17 mouse cellular contexts compared by ENCODE assay signal in the genomic region with DNA sequence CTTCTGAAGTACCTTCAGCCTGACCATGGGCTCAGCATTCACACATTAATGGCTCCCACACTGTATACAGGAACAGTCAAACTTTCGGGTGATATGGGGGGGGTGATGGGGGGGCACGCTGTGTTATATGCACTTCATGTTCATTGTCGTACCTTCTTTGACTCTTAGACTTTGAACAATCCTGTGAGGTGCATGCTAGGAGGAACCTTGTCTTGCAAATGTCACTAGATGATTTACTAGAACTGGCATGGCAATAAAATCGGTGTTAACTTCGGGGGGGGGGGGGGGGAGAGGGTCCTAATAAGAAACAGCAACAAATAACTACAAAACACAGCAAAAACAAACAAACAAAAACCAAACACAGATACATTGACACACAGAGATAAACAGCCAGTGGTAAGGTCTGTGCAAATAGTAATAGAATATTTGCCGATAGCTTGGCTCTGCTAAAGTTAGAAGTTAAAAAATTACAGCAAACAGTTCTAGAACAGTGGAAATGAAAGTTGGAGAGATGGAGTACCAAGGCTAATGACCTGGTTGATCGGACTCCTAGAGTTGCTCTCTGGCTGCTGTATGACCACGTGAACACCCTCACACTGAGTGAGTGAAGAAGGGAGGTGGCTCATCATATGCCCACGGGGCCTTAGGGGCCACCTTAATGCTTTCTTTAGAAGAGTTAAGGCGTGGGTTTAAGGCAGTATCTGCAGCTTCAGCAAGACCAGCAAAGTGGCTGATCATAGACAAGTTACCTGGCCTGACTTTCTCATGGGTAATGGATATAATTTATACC. TPM values are rescaled to one million over a fixed set of nuclear protein-coding genes. Genes with fewer than 3 reads are reported as not detected.
DNase-seq lines count a peak whose midpoint lies in the region; ATAC-seq and TF ChIP-seq lines count a peak whose summit lies in the region.
"Had no signal": no experiment of that assay in that cellular context is flagged by ENCODE, and none has a peak within 500 bp of the region (broad histone marks: within the 10 kb centered on the region; RNA-seq: fewer than 3 reads in every experiment).

No protein-coding gene starts in this region.

- DNase-seq in liver, adult 2 months (ENCODE audit: extremely low read depth, low read depth, low spot score): peak; percentile 99
- no peak for DNase-seq in liver, embryonic 11.5 days (ENCODE audit: low spot score)
- DNase-seq in kidney, postnatal 14 days: peak; percentile 18
- DNase-seq in right cerebral cortex, adult 18-20 months: no peak
- DNase-seq in embryo, embryonic 11 days: no peak
- DNase-seq: cerebellum, postnatal 10 days; heart, adult 2 months had no signal

- no peaks in the 10 kb centered on the region for H3K9me3 ChIP-seq in intestine, embryonic 16.5 days (ENCODE audit: control insufficient read depth, low read length)
- H3K9me3 ChIP-seq in intestine, postnatal 0 days (ENCODE audit: control insufficient read depth): no peaks in the 10 kb centered on the region
- no peaks in the 10 kb centered on the region for H3K9me3 ChIP-seq in liver, embryonic 11.5 days (ENCODE audit: control insufficient read depth, low read length)
- H3K9me3 ChIP-seq: embryonic facial prominence, embryonic 15.5 days; forebrain, embryonic 10.5 days; hindbrain, embryonic 10.5 days had no signal

- peaks cover under 1% of the 10 kb centered on the region; the same call in 1 of the 2 replicates for H3K4me1 ChIP-seq in intestine, embryonic 16.5 days (ENCODE audit: control insufficient read depth, insufficient read depth, low read length)
- no peaks in the 10 kb centered on the region for H3K4me1 ChIP-seq in intestine, postnatal 0 days (replicated peaks; ENCODE audit: control insufficient read depth, insufficient read depth, low read length)
- peaks cover 14% of the 10 kb centered on the region for H3K4me1 ChIP-seq in liver, adult 2 months (ENCODE audit: control insufficient read depth, insufficient read depth, low read length)
- H3K4me1 ChIP-seq in liver, embryonic 11.5 days (replicated peaks; ENCODE audit: control insufficient read depth, insufficient read depth, low read length): no peaks in the 10 kb centered on the region
- H3K4me1 ChIP-seq: embryonic facial prominence, embryonic 15.5 days; forebrain, embryonic 10.5 days; hindbrain, embryonic 10.5 days had no signal

- no peak overlapping the region for H3K27ac ChIP-seq in intestine, embryonic 16.5 days (ENCODE audit: low read length)
- H3K27ac ChIP-seq in intestine, postnatal 0 days (ENCODE audit: low read depth, low read length): no peak overlapping the region
- H3K27ac ChIP-seq in liver, adult 2 months (replicated peaks; ENCODE audit: insufficient read depth, low read depth, low read length): peak overlapping the region; percentile 89
- H3K27ac ChIP-seq in liver, embryonic 11.5 days (ENCODE audit: low read depth, low read length): no peak overlapping the region
- H3K27ac ChIP-seq: embryonic facial prominence, embryonic 15.5 days; forebrain, embryonic 10.5 days; heart, adult 2 months; hindbrain, embryonic 10.5 days; hindbrain, embryonic 14.5 days had no signal

- no peaks in the 10 kb centered on the region for H3K79me2 ChIP-seq in liver, adult 2 months (ENCODE audit: control insufficient read depth, insufficient read depth, low read length)

- no peaks in the 10 kb centered on the region for H3K36me3 ChIP-seq in intestine, embryonic 16.5 days (ENCODE audit: control insufficient read depth, insufficient read depth, low read length)
- H3K36me3 ChIP-seq in intestine, postnatal 0 days (ENCODE audit: control insufficient read depth, insufficient read depth): peaks cover 12% of the 10 kb centered on the region; the same call in 1 of the 2 replicates
- H3K36me3 ChIP-seq in liver, adult 2 months (ENCODE audit: control insufficient read depth, insufficient read depth, low read length): no peaks in the 10 kb centered on the region
- no peaks in the 10 kb centered on the region for H3K36me3 ChIP-seq in liver, embryonic 11.5 days (ENCODE audit: control insufficient read depth, insufficient read depth, low read length)

- H3K9ac ChIP-seq in intestine, embryonic 16.5 days (ENCODE audit: low read depth, low read length): no peak overlapping the region
- H3K9ac ChIP-seq in intestine, postnatal 0 days (ENCODE audit: low read depth, low read length): no peak overlapping the region
- no peak overlapping the region for H3K9ac ChIP-seq in liver, adult 2 months (ENCODE audit: low read depth, low read length)
- no peak overlapping the region for H3K9ac ChIP-seq in liver, embryonic 11.5 days (ENCODE audit: low read depth, low read length)
- H3K9ac ChIP-seq: embryonic facial prominence, embryonic 15.5 days; hindbrain, embryonic 14.5 days had no signal

- no peak overlapping the region for H3K4me2 ChIP-seq in intestine, embryonic 16.5 days (ENCODE audit: low read depth, low read length)
- no peak overlapping the region for H3K4me2 ChIP-seq in intestine, postnatal 0 days (replicated peaks; ENCODE audit: low read depth)
- no peak overlapping the region for H3K4me2 ChIP-seq in liver, embryonic 11.5 days
- H3K4me2 ChIP-seq: embryonic facial prominence, embryonic 15.5 days; heart, embryonic 11.5 days; hindbrain, embryonic 14.5 days had no signal

- peak; percentile 60 for ATAC-seq in intestine, embryonic 16.5 days
- no peak for ATAC-seq in intestine, postnatal 0 days
- no peak for ATAC-seq in liver, embryonic 11.5 days (replicated peaks; ENCODE audit: low FRiP score)
- ATAC-seq: forebrain, embryonic 14.5 days had no signal

- TF ChIP-seq POLR2A in liver, adult 2 months (IDR thresholded peaks at IDR 0.05; ENCODE audit: extremely low read depth, insufficient read depth, low read length): no peak

- 75% methylated on average over 10 of the region's 10 CpGs for WGBS in intestine, embryonic 16.5 days
- 65% methylated on average over 10 of the region's 10 CpGs for WGBS in intestine, postnatal 0 days
- 21% methylated on average over 10 of the region's 10 CpGs for WGBS in liver, adult 2 months
- 90% methylated on average over 10 of the region's 10 CpGs for WGBS in liver, embryonic 11.5 days

- no peak overlapping the region for H3K4me3 ChIP-seq in intestine, embryonic 16.5 days (ENCODE audit: low read length)
- H3K4me3 ChIP-seq in intestine, postnatal 0 days (ENCODE audit: low read depth, low read length): no peak overlapping the region
- no peak overlapping the region for H3K4me3 ChIP-seq in liver, adult 2 months (ENCODE audit: insufficient read depth, low read depth, low read length)
- no peak overlapping the region for H3K4me3 ChIP-seq in liver, embryonic 11.5 days (ENCODE audit: low read depth, low read length)
- H3K4me3 ChIP-seq: embryonic facial prominence, embryonic 15.5 days; erythroblast, embryonic 14.5 days; forebrain, embryonic 10.5 days; heart, adult 2 months; hindbrain, embryonic 10.5 days had no signal

- no peak for TF ChIP-seq CTCF in intestine, postnatal 0 days (IDR thresholded peaks at IDR 0.05; ENCODE audit: low read depth)
- no peak for TF ChIP-seq CTCF in liver, adult 2 months (IDR thresholded peaks at IDR 0.05; ENCODE audit: low read depth, low read length)

- H3K27me3 ChIP-seq in intestine, embryonic 16.5 days (replicated peaks; ENCODE audit: control insufficient read depth, insufficient read depth, low read length): no peaks in the 10 kb centered on the region
- H3K27me3 ChIP-seq in intestine, postnatal 0 days (replicated peaks; ENCODE audit: control insufficient read depth, insufficient read depth, low read length): no peaks in the 10 kb centered on the region
- no peaks in the 10 kb centered on the region for H3K27me3 ChIP-seq in liver, adult 2 months (ENCODE audit: control insufficient read depth, insufficient read depth, low read length)
- no peaks in the 10 kb centered on the region for H3K27me3 ChIP-seq in liver, embryonic 11.5 days (replicated peaks; ENCODE audit: control insufficient read depth, insufficient read depth, low read length)
- H3K27me3 ChIP-seq: CH12.LX; embryonic facial prominence, embryonic 15.5 days had no signal

RNA-seq across cellular contexts. Expression of a gene that starts 26.3 kb away (rescaled TPM):
- polyA plus RNA-seq in intestine, embryonic 16.5 days (2015; fragmentation: Nextera tagmentation; extraction: Ambion mirVana): 278 and 279 TPM in 2 replicates
- 144 and 152 TPM in 2 replicates for polyA plus RNA-seq in intestine, postnatal 0 days (2015; fragmentation: Nextera tagmentation; extraction: Ambion mirVana)
- total RNA-seq in liver, adult 2 months (2014; rRNA removed): 172 and 177 TPM in 2 replicates
- polyA plus RNA-seq in liver, adult 2 months (2012; rRNA removed): 74.4 and 78.1 TPM in 2 replicates
- 228 and 245 TPM in 2 replicates for polyA plus RNA-seq in liver, embryonic 11.5 days (2014; fragmentation: Nextera tagmentation; extraction: Ambion mirVana)

Comparison
In these comparisons a context has a peak if more than half of its experiments do, and no peak if none do; other contexts are left out.
1. DNase-seq: peak in liver, adult 2 months (single experiment) and kidney, postnatal 14 days (single experiment); none in liver, embryonic 11.5 days (single experiment), right cerebral cortex, adult 18-20 months (single experiment) and embryo, embryonic 11 days (single experiment).